Mouse (Mus musculus) heart, embryonic 10.5 days (tissue): ENCODE measurements around the gene Optc. TPM values are rescaled to one million over a fixed set of nuclear protein-coding genes. Genes with fewer than 3 reads are reported as not detected.

Experiments
- polyA plus RNA-seq: library from polyadenylated mRNA; unstranded; fragments of >200 nt; fragmentation: Nextera tagmentation; extraction: Ambion mirVana; gene quantifications from 2 replicates; pipeline ENCODE4 v1.2.1, GENCODE M21; 2016

The Optc gene
- polyA plus RNA-seq, 1 experiment from 2014 or later = 0.16 TPM

Other genes starting within 250 kb of the Optc start
- not detected in 2 replicates for gene Zbed6, start 247.1 kb downstream of the Optc start, polyA plus RNA-seq
- gene Gm38394, start 246.7 kb downstream of the Optc start, polyA plus RNA-seq = 4.5 TPM in 2 replicates
- gene Lax1, start 217.9 kb downstream of the Optc start, polyA plus RNA-seq = 0.26 and 0.53 TPM in 2 replicates
- 15.2 and 26.4 TPM in 2 replicates for gene Atp2b4, start 107.0 kb downstream of the Optc start, polyA plus RNA-seq
- gene Prelp, start 13.4 kb upstream of the Optc start, polyA plus RNA-seq = 0.16 and 0.31 TPM in 2 replicates
- 9.5 and 11.2 TPM in 2 replicates for gene Fmod, start 129.3 kb upstream of the Optc start, polyA plus RNA-seq
- 26.1 and 34.2 TPM in 2 replicates for gene Btg2, start 171.1 kb upstream of the Optc start, polyA plus RNA-seq
- gene Chit1, start 203.2 kb upstream of the Optc start, polyA plus RNA-seq = 1.1 and 2.0 TPM in 2 replicates